Mouse (Mus musculus) intestine, embryonic 16.5 days (tissue): ENCODE data around the gene Gfi1. TPM values are rescaled to one million over a fixed set of nuclear protein-coding genes. Genes with fewer than 3 reads are reported as not detected.

Experiments used
- ATAC-seq: fragments of 200-750 bp; cut with Nextera tagmentation; 2 replicates; pipeline ENCODE4 v1.8.0; 2017; ENCODE audit warnings: moderate TSS enrichment, moderate library complexity
- H3K27ac ChIP-seq: fragments of 300-500 bp; sonication (generic); 2 replicates; pipeline ENCODE4 v1.5.1; 2014; ENCODE audit warnings: mild to moderate bottlenecking, low read length
- H3K27me3 ChIP-seq: fragments of 300-500 bp; sonication (generic); replicated peaks from 2 replicates; pipeline ENCODE4 v1.6.1; 2014; ENCODE audit warnings: low read length, control low read depth, mixed read lengths; ENCODE audit not compliant: control insufficient read depth, insufficient read depth
- H3K36me3 ChIP-seq: fragments of 300-500 bp; sonication (generic); 2 replicates; pipeline ENCODE4 v1.6.1; 2014; ENCODE audit warnings: low read length, control low read depth; ENCODE audit not compliant: control insufficient read depth, insufficient read depth
- H3K4me1 ChIP-seq: fragments of 300-500 bp; sonication (generic); 2 replicates; pipeline ENCODE4 v1.6.1; 2014; ENCODE audit warnings: low read length, control low read depth, mixed read lengths; ENCODE audit not compliant: control insufficient read depth, insufficient read depth
- H3K4me2 ChIP-seq: fragments of 300-500 bp; sonication (generic); 2 replicates; pipeline ENCODE4 v1.6.1; 2014; ENCODE audit warnings: low read depth, low read length, control low read depth
- H3K4me3 ChIP-seq: fragments of 300-500 bp; sonication (generic); 2 replicates; pipeline ENCODE4 v1.5.1; 2014; ENCODE audit warnings: mild to moderate bottlenecking, low read length
- H3K9ac ChIP-seq: fragments of 300-500 bp; sonication (generic); 2 replicates; pipeline ENCODE4 v1.6.1; 2014; ENCODE audit warnings: low read depth, low read length
- H3K9me3 ChIP-seq: fragments of 300-500 bp; sonication (generic); 2 replicates; pipeline ENCODE4 v1.6.1; 2016; ENCODE audit warnings: low read length, control low read depth; ENCODE audit not compliant: control insufficient read depth
- WGBS: fragments of 180-500 bp; shearing (Covaris S2); extraction: QIAGEN DNeasy Blood & Tissue Kit; methylation state at CpG from one replicate; pipeline ENCODE4 v1.1.7; 2014; 5-methylcytosine and 5-hydroxymethylcytosine counted together
- polyA plus RNA-seq: library from polyadenylated mRNA; unstranded; fragments of >200 nt; fragmentation: Nextera tagmentation; extraction: Ambion mirVana; gene quantifications from 2 replicates; pipeline ENCODE4 v1.2.1, GENCODE M21; 2015

Gene Gfi1
- polyA plus RNA-seq, 1 experiment from 2014 or later, result 0.92 TPM

GRCm38 (mm10) chr5:107695019-107695418 is 30.8 kb downstream of the Gfi1 start:
- Histone ChIP-seq H3K36me3 (no peaks in the 10 kb centered on the region), H3K27ac (no peak overlapping the region), H3K9ac (no peak overlapping the region)

GRCm38 (mm10) chr5:107688499-107688866 is 37.4 kb downstream of the Gfi1 start:
- H3K4me1 ChIP-seq, result peaks cover 9% of the 10 kb centered on the region
- 13% methylated on average over 9 of the region's 9 CpGs for WGBS
- H3K4me2 ChIP-seq, result peak overlapping the region; percentile 73
- peak overlapping the region; percentile 56 for H3K4me3 ChIP-seq
- peak overlapping the region; percentile 46 for H3K9ac ChIP-seq
- H3K27me3 ChIP-seq, result no peaks in the 10 kb centered on the region
- no peak overlapping the region for H3K27ac ChIP-seq
- ATAC-seq, result peak; percentile 48; the same call in 1 of the 2 replicates
- no peaks in the 10 kb centered on the region for H3K9me3 ChIP-seq
- H3K36me3 ChIP-seq, result no peaks in the 10 kb centered on the region

More at GRCm38 (mm10) chr5:107695019-107695418, 30.8 kb downstream of the Gfi1 start:
- H3K4me1 ChIP-seq, result no peaks in the 10 kb centered on the region
- WGBS, result 80% methylated on average over 3 of the region's 3 CpGs
- no peak overlapping the region for H3K4me2 ChIP-seq
- no peaks in the 10 kb centered on the region for H3K27me3 ChIP-seq
- H3K9me3 ChIP-seq, result no peaks in the 10 kb centered on the region; the same call in 1 of the 2 replicates
- no peak for ATAC-seq
- no peak overlapping the region for H3K4me3 ChIP-seq

- Histone ChIP-seq H3K9ac (peak overlapping the region; percentile 46), H3K4me1 (peaks cover 9% of the 10 kb centered on the region), H3K9me3 (no peaks in the 10 kb centered on the region), H3K4me3 (peak overlapping the region; percentile 56), H3K27me3 (no peaks in the 10 kb centered on the region), H3K4me2 (peak overlapping the region; percentile 73), H3K36me3 (no peaks in the 10 kb centered on the region), H3K27ac (no peak overlapping the region)
- ATAC-seq, result peak; percentile 95
- WGBS, result 11% methylated on average over 46 of the region's 46 CpGs
Observed at GRCm38 (mm10) chr5:107687592-107688498, 38.0 kb downstream of the Gfi1 start.

GRCm38 (mm10) chr5:107687161-107687560 is 38.7 kb downstream of the Gfi1 start:
- Histone ChIP-seq H3K27me3 (no peaks in the 10 kb centered on the region), H3K4me1 (peaks cover 9% of the 10 kb centered on the region), H3K4me3 (no peak overlapping the region), H3K27ac (no peak overlapping the region), H3K36me3 (no peaks in the 10 kb centered on the region), H3K4me2 (no peak overlapping the region), H3K9me3 (no peaks in the 10 kb centered on the region), H3K9ac (no peak overlapping the region)
- no peak for ATAC-seq
- 92% methylated on average over 5 of the region's 5 CpGs for WGBS

- Histone ChIP-seq H3K9ac (no peak overlapping the region), H3K27ac (no peak overlapping the region), H3K27me3 (no peaks in the 10 kb centered on the region), H3K36me3 (no peaks in the 10 kb centered on the region), H3K9me3 (no peaks in the 10 kb centered on the region), H3K4me3 (no peak overlapping the region), H3K4me2 (no peak overlapping the region), H3K4me1 (peaks cover 9% of the 10 kb centered on the region)
- WGBS, result 79% methylated on average over 2 of the region's 2 CpGs
- no peak for ATAC-seq
Observed at GRCm38 (mm10) chr5:107684380-107684779, 41.5 kb downstream of the Gfi1 start.

- no peaks in the 10 kb centered on the region for H3K36me3 ChIP-seq
- H3K27me3 ChIP-seq, result no peaks in the 10 kb centered on the region
- no peak for ATAC-seq
- H3K9ac ChIP-seq, result no peak overlapping the region
- WGBS, result 84% methylated on average over 5 of the region's 5 CpGs
- H3K4me1 ChIP-seq, result no peaks in the 10 kb centered on the region
- H3K4me2 ChIP-seq, result no peak overlapping the region
- H3K9me3 ChIP-seq, result no peaks in the 10 kb centered on the region
- H3K4me3 ChIP-seq, result no peak overlapping the region
- H3K27ac ChIP-seq, result no peak overlapping the region
Observed at GRCm38 (mm10) chr5:107681300-107681699, 44.5 kb downstream of the Gfi1 start.

- no peak overlapping the region for H3K4me3 ChIP-seq
- H3K4me1 ChIP-seq, result no peaks in the 10 kb centered on the region
- H3K4me2 ChIP-seq, result no peak overlapping the region
- no peaks in the 10 kb centered on the region for H3K27me3 ChIP-seq
- WGBS, result 66% methylated on average over 5 of the region's 5 CpGs
- no peak overlapping the region for H3K9ac ChIP-seq
- no peak overlapping the region for H3K27ac ChIP-seq
- no peak for ATAC-seq
- no peaks in the 10 kb centered on the region for H3K9me3 ChIP-seq
- H3K36me3 ChIP-seq, result no peaks in the 10 kb centered on the region
Observed at GRCm38 (mm10) chr5:107678392-107678791, 47.4 kb downstream of the Gfi1 start.

Other genes starting within 250 kb of the Gfi1 start
- gene Gm42669, start 218.4 kb downstream of the Gfi1 start, polyA plus RNA-seq, result 0.16 and 0.38 TPM in 2 replicates
- gene 1700028K03Rik, start 191.3 kb downstream of the Gfi1 start, polyA plus RNA-seq, result 0.04 and 0.05 TPM in 2 replicates
- gene Rpap2, start 128.7 kb downstream of the Gfi1 start, polyA plus RNA-seq, result 11.9 and 13.8 TPM in 2 replicates
- gene Glmn, start 128.1 kb downstream of the Gfi1 start, polyA plus RNA-seq, result 18.2 and 21.3 TPM in 2 replicates
- 0.07 TPM in 2 replicates for gene Ube2d2b, start 104.1 kb upstream of the Gfi1 start, polyA plus RNA-seq
- 49.1 and 53.4 TPM in 2 replicates for gene Evi5, start 149.1 kb upstream of the Gfi1 start, polyA plus RNA-seq
- 61.6 and 69.3 TPM in 2 replicates for gene Rpl5, start 174.5 kb upstream of the Gfi1 start, polyA plus RNA-seq